Mouse (Mus musculus) left cerebral cortex, adult 2 months (tissue): ENCODE measurements at regions not wholly inside any gene's neighbourhood (a gene's known extent, or its start where the extent isn't known, plus 50 kb on each side); places are given as distances from the start of the nearest gene placed in this dataset.
A peak's percentile ranks its signal among the peaks of the same experiment; 100 is the strongest.

ENCODE experiments used
- DNase-seq, 2 experiments: peaks; one replicate each; pipeline ENCODE4 v3.0.0; 2021 to 2022; ENCODE audit warnings: low spot score in 2 of 2, mixed read lengths in 1 of 2; ENCODE audit errors: extremely low spot score in 1 of 2
- H3K27ac ChIP-seq: fragments of 200-600 bp; 2 replicates; pipeline ENCODE4 v1.8.1; 2022
- H3K4me3 ChIP-seq: fragments of 200-600 bp; 2 replicates; pipeline ENCODE4 v1.8.1; 2022
- CTCF ChIP-seq: fragments of 200-600 bp; IDR thresholded peaks from 2 replicates; pipeline ENCODE4 v1.8.1; 2022; ENCODE audit warnings: antibody characterized with exemption, mild to moderate bottlenecking, moderate library complexity
- intact Hi-C: fragments of 180-260 bp; cut with DNase I; formaldehyde crosslinking; loops from one replicate; pipeline ENCODE4 v1.15.1; 2025

DNA sequence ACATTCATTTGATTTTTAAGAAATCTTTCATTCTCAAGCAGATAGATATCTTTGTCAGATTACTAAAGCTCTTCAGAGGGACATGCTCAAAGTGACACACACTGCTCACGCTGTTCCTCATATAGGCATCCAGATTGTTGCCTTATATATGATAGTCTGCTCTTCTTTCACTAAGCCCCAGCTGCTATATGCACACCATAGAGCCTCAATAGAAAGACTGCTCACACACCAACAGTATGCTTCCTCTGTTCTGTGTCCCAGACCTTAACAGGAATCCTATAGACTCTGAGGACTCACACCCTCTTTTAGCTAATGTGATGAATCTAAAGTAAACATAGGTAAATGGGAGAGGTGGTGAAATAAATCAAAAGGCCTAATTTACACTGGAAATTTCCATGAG lies 561.8 kb downstream of the Smarca1 start:
- intact Hi-C loops: no loop called here
- no peak for TF ChIP-seq CTCF
- no peak overlapping the region for H3K27ac ChIP-seq

DNA sequence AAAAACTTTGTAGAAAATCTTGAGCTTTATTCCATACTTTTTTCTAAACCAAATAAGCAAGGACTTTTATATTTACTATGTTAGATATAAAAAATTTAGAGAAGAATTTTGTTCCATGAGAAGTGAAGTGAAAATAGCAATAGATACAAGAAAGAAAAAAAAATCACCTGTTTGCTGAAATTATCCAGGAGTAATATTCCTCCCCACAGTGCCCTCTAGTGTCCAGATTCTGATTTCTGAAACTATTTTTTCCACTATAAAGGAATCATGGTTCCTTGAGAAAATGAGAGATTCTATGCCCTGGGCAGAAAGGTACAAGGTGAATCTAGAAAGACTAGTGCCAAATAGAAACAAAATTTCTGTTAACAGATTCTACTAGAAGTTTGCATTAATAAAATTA lies 564.0 kb downstream of the Smarca1 start:
- H3K4me3 ChIP-seq: no peak overlapping the region
- no peak for DNase-seq
- TF ChIP-seq CTCF: peak; percentile 65
- H3K27ac ChIP-seq: no peak overlapping the region
- intact Hi-C loops: no loop called here

More for the DNA sequence above, 561.8 kb downstream of the Smarca1 start:
- no peak overlapping the region for H3K4me3 ChIP-seq
- no peak for DNase-seq

DNA sequence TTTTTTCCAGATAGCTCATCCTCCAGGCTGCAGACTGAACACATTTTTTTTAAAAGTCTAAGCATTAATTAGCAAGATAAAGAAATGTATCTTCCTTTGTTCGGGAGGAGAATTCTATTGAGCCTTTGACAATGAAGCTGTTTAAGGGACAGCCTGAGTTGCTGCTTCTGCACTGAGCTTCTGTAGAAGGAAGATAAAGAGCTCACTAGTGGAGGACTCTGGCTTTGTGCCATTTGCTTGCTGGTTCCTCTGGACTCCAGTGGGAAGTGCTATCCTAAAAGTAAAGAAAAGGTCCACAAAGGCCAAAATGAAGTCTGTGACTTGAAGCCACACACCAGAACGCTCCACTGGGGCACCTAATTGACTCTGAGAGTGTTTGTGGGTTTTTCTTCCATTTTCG lies 577.0 kb downstream of the Smarca1 start:
- intact Hi-C loops: no loop called here
- no peak for TF ChIP-seq CTCF
- no peak for DNase-seq
- no peak overlapping the region for H3K4me3 ChIP-seq
- no peak overlapping the region for H3K27ac ChIP-seq

DNA sequence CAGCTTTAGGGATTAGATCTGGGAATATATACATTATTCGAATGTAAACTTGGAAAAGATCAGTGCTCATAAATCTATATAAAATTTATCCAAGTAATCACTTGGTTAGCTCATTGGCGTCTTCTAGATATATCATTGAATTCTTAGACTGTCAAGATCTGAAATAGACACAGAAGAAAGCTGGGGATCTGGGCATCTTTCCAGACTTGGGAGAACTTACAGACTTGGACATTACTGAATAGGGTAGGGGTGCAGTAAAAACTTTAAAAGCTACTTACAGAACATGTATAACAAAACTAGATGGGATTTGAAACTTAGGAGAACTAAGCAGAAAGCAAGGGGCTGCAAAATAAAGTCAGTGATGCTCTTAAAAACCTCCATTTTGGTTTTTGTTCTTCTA lies 585.6 kb downstream of the Smarca1 start:
- no peak for TF ChIP-seq CTCF
- DNase-seq: no peak
- H3K27ac ChIP-seq: no peak overlapping the region
- no peak overlapping the region for H3K4me3 ChIP-seq
- intact Hi-C loops: no loop called here

DNA sequence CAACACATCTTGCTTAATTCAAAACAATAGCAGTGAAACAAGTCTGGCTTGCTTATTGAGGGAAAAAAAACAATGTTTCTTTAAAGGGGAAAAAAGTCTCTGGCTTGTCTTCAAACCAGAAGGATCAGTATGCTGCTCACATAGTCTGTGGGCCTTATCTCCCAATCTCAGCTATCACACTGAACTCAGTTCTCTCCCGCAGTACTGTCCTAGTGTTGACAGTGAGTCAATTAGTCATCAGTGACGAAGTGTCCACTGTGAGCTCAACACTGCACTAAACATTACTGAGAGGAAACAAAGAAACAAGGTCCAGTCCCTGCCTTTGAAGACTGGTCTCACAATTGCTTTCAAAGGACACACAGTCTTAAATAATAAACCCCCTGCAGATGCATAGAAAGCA lies 589.2 kb downstream of the Smarca1 start:
- H3K4me3 ChIP-seq: no peak overlapping the region
- no peak for TF ChIP-seq CTCF
- no peak for DNase-seq
- intact Hi-C loops: no loop called here
- H3K27ac ChIP-seq: no peak overlapping the region

DNA sequence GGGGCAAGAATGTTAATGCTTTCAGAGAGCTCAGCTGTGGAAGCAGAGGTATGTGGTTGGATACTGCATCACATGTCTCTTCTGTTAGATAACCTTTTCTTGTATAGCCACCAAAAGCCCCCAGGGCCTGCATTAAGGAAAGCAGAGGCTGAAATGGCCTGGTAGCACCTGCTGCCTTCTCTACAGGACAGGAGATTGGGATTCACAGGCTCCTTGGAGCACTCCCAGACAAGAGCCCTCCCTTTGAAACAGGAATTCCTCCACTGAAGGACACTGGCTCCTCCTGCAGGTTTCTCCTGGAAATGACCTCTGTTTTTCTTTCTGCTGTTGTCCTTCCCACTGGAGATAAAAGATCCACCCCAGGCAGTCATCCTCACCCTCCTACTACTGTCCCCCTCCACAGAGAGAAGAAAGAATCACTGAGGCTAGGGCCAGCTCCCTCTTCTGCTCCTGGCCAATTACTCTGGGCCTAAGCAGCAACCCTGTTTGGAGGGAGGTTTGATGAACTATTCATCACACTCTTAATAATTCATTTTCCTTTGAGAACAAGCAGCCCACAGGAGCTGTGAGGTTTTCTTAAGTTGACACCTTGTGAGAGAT lies 600.1 kb downstream of the Smarca1 start:
- H3K27ac ChIP-seq: no peak overlapping the region
- no peak overlapping the region for H3K4me3 ChIP-seq
- intact Hi-C loops: no loop called here
- peak; percentile 11 to 57 for DNase-seq
- TF ChIP-seq CTCF: peak; percentile 65
